Mouse (Mus musculus) cerebellum, adult 11 months (tissue): ENCODE results near the gene Sigmar1.
A peak's percentile ranks its signal among the peaks of the same experiment; 100 is the strongest.
"Not testable (repeated sequence)": the region's sequence is repeated elsewhere in the genome, so short reads cannot be mapped to it uniquely, and the experiment has no call there.

Experiments
- DNase-seq: peaks from one replicate; pipeline ENCODE4 v3.0.0; 2022

Gene Sigmar1

GRCm38 (mm10) chr4:41708192-41708745 is 47.7 kb downstream of the Sigmar1 start:
- no peak for DNase-seq

GRCm38 (mm10) chr4:41707011-41707535 is 48.9 kb downstream of the Sigmar1 start:
- DNase-seq = peak; percentile 76

GRCm38 (mm10) chr4:41705922-41706754 is 49.8 kb downstream of the Sigmar1 start:
- DNase-seq = no peak

GRCm38 (mm10) chr4:41704651-41705050 is 51.3 kb downstream of the Sigmar1 start:
- no peak for DNase-seq

- DNase-seq = not testable (repeated sequence)
Observed at GRCm38 (mm10) chr4:41702226-41702625, 53.7 kb downstream of the Sigmar1 start.

- not testable (repeated sequence) for DNase-seq
Observed at GRCm38 (mm10) chr4:41700224-41700623, 55.7 kb downstream of the Sigmar1 start.

- not testable (repeated sequence) for DNase-seq
Observed at GRCm38 (mm10) chr4:41699783-41700182, 56.2 kb downstream of the Sigmar1 start, which contains the start of gene Il11ra1. Gene Il11ra1 (plus strand): TSS chr4:41699989.

GRCm38 (mm10) chr4:41698421-41699016 is 57.4 kb downstream of the Sigmar1 start:
- peak; percentile 73 for DNase-seq

GRCm38 (mm10) chr4:41696930-41697841 is 58.8 kb downstream of the Sigmar1 start, which contains the start of gene Cntfr:
Gene Cntfr (minus strand): TSS chr4:41697089.
- peak; percentile 88 for DNase-seq

GRCm38 (mm10) chr4:41696452-41696851 is 59.5 kb downstream of the Sigmar1 start:
- not testable (repeated sequence) for DNase-seq

GRCm38 (mm10) chr4:41695800-41696199 is 60.2 kb downstream of the Sigmar1 start:
- not testable (repeated sequence) for DNase-seq

GRCm38 (mm10) chr4:41693511-41693910 is 62.4 kb downstream of the Sigmar1 start:
- DNase-seq = not testable (repeated sequence)

GRCm38 (mm10) chr4:41690014-41690413 is 65.9 kb downstream of the Sigmar1 start:
- DNase-seq = not testable (repeated sequence)

- DNase-seq = not testable (repeated sequence)
Observed at GRCm38 (mm10) chr4:41688562-41688961, 67.4 kb downstream of the Sigmar1 start.
